Mouse (Mus musculus) splenic B cell, adult 2 months (primary cell): ENCODE results near the gene Elf5.

Experiments
- DNase-seq: peaks from one replicate; pipeline ENCODE4 v3.0.0-alpha.2; 2011; ENCODE audit warnings: low read depth, low spot score
- H3K27me3 ChIP-seq: 2 replicates; pipeline ENCODE4 v1.6.1; 2012; ENCODE audit warnings: mild to moderate bottlenecking, low read length, moderate library complexity, mixed read lengths; ENCODE audit not compliant: control insufficient read depth, poor library complexity, insufficient read depth, severe bottlenecking
- H3K36me3 ChIP-seq: 2 replicates; pipeline ENCODE4 v1.6.1; 2012; ENCODE audit warnings: mild to moderate bottlenecking, low read length, moderate library complexity, mixed read lengths; ENCODE audit not compliant: control insufficient read depth, poor library complexity, insufficient read depth, severe bottlenecking

Gene Elf5

GRCm38 (mm10) chr2:103423884-103424283 lies 12.4 kb downstream of the Elf5 start:
- DNase-seq, result no peak
- no peaks in the 10 kb centered on the region for H3K27me3 ChIP-seq
- H3K36me3 ChIP-seq, result no peaks in the 10 kb centered on the region

DNA sequence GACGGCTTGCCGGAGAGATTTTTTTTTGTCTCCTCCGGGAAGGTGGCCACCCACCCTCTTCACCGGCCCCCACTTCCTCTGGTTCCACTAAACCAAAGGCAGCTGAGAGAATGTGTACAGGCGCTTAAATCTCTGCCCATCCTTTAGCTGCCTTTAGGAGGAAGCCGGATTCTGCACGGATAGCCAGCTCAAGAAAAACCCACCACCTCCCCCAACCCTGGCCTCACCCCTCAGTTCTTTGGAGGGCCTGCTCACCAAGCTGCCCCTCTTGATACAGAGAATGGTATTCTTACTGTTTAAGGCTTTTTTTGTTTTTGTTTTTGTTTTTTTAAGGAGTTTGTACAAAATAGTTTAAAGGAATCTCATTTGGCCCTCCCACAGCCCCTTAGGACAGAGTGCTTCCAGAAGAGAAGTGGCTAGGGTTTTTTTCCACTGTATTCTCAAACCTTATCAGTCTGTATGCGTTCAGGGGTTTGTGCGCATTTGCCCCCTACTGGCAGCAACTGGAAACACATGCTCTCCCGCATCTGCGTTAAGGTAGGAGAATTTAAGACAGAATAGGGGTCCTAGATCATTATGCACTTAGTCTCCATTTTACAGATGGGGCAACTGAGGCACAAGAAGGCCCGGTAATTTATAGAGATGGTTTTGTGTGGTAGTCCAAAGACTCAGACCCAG lies 13.0 kb downstream of the Elf5 start:
- no peaks in the 10 kb centered on the region for H3K27me3 ChIP-seq
- no peaks in the 10 kb centered on the region for H3K36me3 ChIP-seq
- peak; percentile 68 for DNase-seq

DNA sequence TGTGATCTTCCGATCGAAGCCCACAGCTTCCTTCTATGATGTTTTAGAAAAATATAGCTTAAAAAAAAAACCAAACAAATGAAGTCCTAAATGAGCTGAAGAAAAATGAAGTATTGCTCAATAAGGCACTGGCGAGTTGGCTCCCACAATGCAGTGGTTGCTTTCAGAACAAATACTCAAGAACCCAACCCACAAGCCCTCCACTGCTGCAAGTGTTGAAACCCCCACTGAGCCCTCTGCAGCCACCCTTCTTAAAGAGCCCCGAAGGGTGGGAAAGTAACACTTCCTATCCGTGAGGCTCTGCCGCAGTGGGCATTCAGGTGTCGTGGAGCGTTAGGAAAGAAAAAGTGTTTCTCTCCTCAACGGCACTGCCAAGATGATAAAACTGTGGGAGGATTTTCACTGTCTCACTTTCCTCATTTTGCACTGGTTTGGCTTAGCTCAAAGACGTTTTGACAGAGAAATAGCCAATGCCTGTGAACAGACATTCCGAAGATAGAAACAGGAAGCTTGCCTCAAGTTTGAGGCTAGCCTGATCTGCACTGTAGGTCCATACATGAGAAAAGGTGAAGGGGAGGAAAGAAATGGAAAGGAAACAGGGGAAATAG lies 14.1 kb downstream of the Elf5 start:
- DNase-seq, result no peak
- no peaks in the 10 kb centered on the region for H3K36me3 ChIP-seq
- H3K27me3 ChIP-seq, result no peaks in the 10 kb centered on the region

DNA sequence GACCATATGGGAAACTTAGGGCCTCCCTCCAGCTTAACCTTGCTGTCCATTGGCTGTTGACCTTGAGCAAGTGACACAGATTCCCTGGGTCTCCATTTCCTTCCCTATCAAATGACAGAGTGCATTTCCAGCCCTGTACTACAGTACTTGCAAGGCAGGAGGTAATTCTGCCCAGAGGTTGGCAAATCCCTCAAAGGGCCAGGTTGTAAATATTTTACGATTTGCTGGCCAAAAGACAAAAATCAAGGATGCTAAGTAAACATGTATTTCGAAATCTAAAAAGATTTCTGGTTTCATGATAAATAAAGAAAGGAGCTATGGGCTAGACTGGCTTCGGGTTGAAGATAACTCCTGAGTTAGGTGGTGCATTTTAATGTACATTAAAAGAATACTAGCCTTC lies 16.9 kb downstream of the Elf5 start:
- no peaks in the 10 kb centered on the region for H3K27me3 ChIP-seq
- no peak for DNase-seq
- H3K36me3 ChIP-seq, result no peaks in the 10 kb centered on the region

GRCm38 (mm10) chr2:103430712-103431111 lies 19.2 kb downstream of the Elf5 start:
- no peak for DNase-seq
- Histone ChIP-seq H3K36me3 (no peaks in the 10 kb centered on the region), H3K27me3 (no peaks in the 10 kb centered on the region)

DNA sequence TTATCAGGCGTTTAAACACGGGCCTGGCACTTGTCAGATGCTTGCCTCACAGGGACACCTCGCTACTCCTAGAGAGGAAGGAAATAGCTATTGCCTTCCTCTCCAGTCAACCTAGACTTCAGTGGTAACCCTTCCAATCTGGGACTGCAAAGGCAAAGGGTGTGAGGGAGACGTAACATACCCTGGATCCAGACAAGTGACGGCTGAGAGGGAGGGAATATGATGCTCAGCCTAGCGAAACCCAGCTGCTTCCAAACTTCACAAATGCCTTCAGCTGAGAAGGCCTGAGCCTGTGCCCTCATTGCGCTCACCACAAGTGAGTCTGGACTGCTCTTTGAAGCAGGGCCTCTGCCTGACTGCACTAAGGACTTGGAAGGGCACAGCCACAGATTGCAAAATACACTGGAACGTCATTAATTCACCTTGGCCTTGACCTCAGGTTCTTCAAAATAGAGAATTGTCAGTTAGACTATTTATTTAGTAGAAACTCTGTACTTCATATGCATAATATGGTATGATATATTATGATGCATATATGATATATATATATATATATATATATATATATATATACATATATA lies 21.3 kb downstream of the Elf5 start:
- DNase-seq, result no peak
- no peaks in the 10 kb centered on the region for H3K27me3 ChIP-seq
- H3K36me3 ChIP-seq, result no peaks in the 10 kb centered on the region

DNA sequence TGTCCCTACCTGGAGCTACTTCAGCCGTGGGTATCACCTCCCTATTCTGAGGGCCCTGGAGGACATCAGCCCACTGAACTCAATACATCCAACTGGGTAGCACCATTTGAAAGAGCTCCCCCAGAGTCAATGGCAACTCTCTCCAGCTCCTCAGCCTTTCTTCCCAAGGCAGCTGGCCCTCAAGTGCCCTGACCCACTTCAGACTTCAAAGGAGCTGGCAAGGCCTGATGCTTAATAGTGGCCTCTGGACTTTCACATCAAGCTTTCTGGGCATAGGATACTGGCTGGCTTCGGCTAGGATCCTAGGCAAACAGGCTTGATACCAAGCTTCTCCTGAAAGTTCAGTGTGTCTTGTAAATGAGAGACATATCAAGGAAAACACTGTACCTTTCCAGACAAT lies 23.6 kb downstream of the Elf5 start:
- Histone ChIP-seq H3K36me3 (no peaks in the 10 kb centered on the region), H3K27me3 (no peaks in the 10 kb centered on the region)
- no peak for DNase-seq

DNA sequence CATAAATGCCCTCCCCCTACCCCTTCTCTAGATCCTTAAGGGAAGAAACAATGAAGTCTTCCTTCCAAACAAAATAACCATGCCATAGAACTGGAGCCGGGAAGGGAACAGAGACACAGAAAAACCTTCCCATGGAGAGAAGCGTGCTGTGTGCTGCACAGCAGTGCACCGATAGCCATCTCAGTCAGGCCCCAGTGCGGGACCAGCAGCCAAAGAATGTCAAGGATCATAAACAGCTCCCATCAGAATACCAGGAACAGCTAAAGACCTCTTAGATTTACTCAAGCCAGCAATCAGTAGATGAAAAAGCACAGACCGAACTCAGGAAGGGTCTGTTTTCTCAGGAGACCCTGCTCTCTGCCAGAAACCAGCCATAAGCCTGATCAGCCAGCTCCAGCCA lies 25.0 kb downstream of the Elf5 start:
- Histone ChIP-seq H3K36me3 (no peaks in the 10 kb centered on the region), H3K27me3 (no peaks in the 10 kb centered on the region)
- no peak for DNase-seq

- no peak for DNase-seq
- Histone ChIP-seq H3K36me3 (no peaks in the 10 kb centered on the region), H3K27me3 (no peaks in the 10 kb centered on the region)
These were observed 27.7 kb downstream of the Elf5 start for GRCm38 (mm10) chr2:103439071-103439622.

GRCm38 (mm10) chr2:103439710-103440109 lies 28.2 kb downstream of the Elf5 start:
- H3K27me3 ChIP-seq, result no peaks in the 10 kb centered on the region
- DNase-seq, result peak; percentile 75
- H3K36me3 ChIP-seq, result no peaks in the 10 kb centered on the region

- no peaks in the 10 kb centered on the region for H3K36me3 ChIP-seq
- DNase-seq, result peak; percentile 77
These were observed 34.3 kb downstream of the Elf5 start for GRCm38 (mm10) chr2:103445776-103446175.

GRCm38 (mm10) chr2:103446326-103446725 lies 34.8 kb downstream of the Elf5 start:
- DNase-seq, result no peak
- H3K36me3 ChIP-seq, result no peaks in the 10 kb centered on the region
- H3K27me3 ChIP-seq, result no peaks in the 10 kb centered on the region

More at GRCm38 (mm10) chr2:103445776-103446175, 34.3 kb downstream of the Elf5 start:
- H3K27me3 ChIP-seq, result no peaks in the 10 kb centered on the region

DNA sequence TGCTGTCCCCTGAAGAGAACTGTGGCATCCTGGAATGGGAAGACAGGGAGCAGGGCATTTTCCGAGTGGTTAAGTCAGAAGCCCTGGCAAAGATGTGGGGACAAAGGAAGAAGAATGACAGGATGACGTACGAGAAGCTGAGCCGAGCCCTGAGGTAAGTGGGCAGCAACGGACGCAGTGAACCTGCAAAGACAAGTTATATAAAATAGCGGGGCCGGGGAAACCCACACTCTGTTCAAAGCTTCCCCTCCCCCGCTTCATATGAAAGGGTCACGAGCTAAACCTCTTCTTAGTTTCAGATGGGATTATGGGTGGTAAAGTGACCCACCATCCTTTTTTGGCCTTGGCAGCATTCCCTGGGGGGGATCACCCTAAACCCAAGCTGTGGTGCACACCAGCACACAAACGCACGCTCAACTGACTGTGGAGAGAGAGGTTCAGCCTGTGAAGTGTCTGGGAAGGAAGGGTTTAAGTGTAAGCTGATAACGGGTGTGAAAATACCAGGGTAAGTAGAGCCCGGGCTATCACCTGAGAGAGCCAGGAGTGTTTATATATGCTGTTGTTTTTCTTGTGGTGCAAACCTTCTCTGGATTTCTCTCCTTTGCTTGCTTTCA lies 37.6 kb downstream of the Elf5 start:
- DNase-seq, result peak; percentile 19
- Histone ChIP-seq H3K36me3 (peaks cover 7% of the 10 kb centered on the region), H3K27me3 (no peaks in the 10 kb centered on the region)

GRCm38 (mm10) chr2:103449813-103450212 lies 38.3 kb downstream of the Elf5 start:
- no peak for DNase-seq
- H3K27me3 ChIP-seq, result no peaks in the 10 kb centered on the region

GRCm38 (mm10) chr2:103450267-103450666 lies 38.8 kb downstream of the Elf5 start:
- DNase-seq, result no peak
- Histone ChIP-seq H3K27me3 (no peaks in the 10 kb centered on the region), H3K36me3 (peaks cover 13% of the 10 kb centered on the region)

More at GRCm38 (mm10) chr2:103449813-103450212, 38.3 kb downstream of the Elf5 start:
- peaks cover 11% of the 10 kb centered on the region for H3K36me3 ChIP-seq
